Mouse (Mus musculus): ENCODE data around the gene E130116L18Rik. TPM values are rescaled to one million over a fixed set of nuclear protein-coding genes. Genes with fewer than 3 reads are reported as not detected.
"Not testable (repeated sequence)": the region's sequence is repeated elsewhere in the genome, so short reads cannot be mapped to it uniquely, and the experiment has no call there.

The E130116L18Rik gene
- polyA plus RNA-seq, 1 experiment = not detected

- peaks cover 22% of the 10 kb centered on the region; the same call in 1 of the 2 replicates for H3K4me1 ChIP-seq (ENCODE audit: control insufficient read depth, insufficient read depth, low read length)
- 41% methylated on average over 8 of the region's 8 CpGs for WGBS
- peak; percentile 52 for DNase-seq
- peak overlapping the region; percentile 17; the same call in 1 of the 2 replicates for H3K4me3 ChIP-seq (ENCODE audit: insufficient read depth, low read depth, low read length)
- H3K36me3 ChIP-seq (ENCODE audit: control insufficient read depth, insufficient read depth, low read length) = peaks cover 36% of the 10 kb centered on the region
- H3K27ac ChIP-seq (ENCODE audit: insufficient read depth, low read depth, low read length) = peak overlapping the region; percentile 91
- no peak for TF ChIP-seq CTCF (conservative IDR thresholded peaks at IDR 0.05; ENCODE audit: insufficient read depth, insufficient read length, low read depth, low read length)
- TF ChIP-seq POLR2A (IDR thresholded peaks at IDR 0.05; ENCODE audit: low read depth, low read length) = no peak
- H3K27me3 ChIP-seq (replicated peaks; ENCODE audit: control insufficient read depth, insufficient read depth, low read length) = no peaks in the 10 kb centered on the region
Observed at GRCm38 (mm10) chr5:25252825-25253544, 30.0 kb upstream of the E130116L18Rik start.

- peak; percentile 93 for DNase-seq
- Histone ChIP-seq H3K4me1 (ENCODE audit: control insufficient read depth, insufficient read depth, low read length) (peaks cover 22% of the 10 kb centered on the region; the same call in 1 of the 2 replicates), H3K36me3 (ENCODE audit: control insufficient read depth, insufficient read depth, low read length) (peaks cover 36% of the 10 kb centered on the region), H3K4me3 (ENCODE audit: insufficient read depth, low read depth, low read length) (no peak overlapping the region), H3K27ac (ENCODE audit: insufficient read depth, low read depth, low read length) (peak overlapping the region; percentile 87), H3K27me3 (replicated peaks; ENCODE audit: control insufficient read depth, insufficient read depth, low read length) (no peaks in the 10 kb centered on the region)
- WGBS = 19% methylated on average over 2 of the region's 2 CpGs
- TF ChIP-seq POLR2A (IDR thresholded peaks at IDR 0.05; ENCODE audit: low read depth, low read length) = no peak
- TF ChIP-seq CTCF (conservative IDR thresholded peaks at IDR 0.05; ENCODE audit: insufficient read depth, insufficient read length, low read depth, low read length) = no peak
Observed at GRCm38 (mm10) chr5:25252423-25252822, 29.5 kb upstream of the E130116L18Rik start.

- Histone ChIP-seq H3K27ac (ENCODE audit: insufficient read depth, low read depth, low read length) (peak overlapping the region; percentile 99), H3K36me3 (ENCODE audit: control insufficient read depth, insufficient read depth, low read length) (peaks cover 19% of the 10 kb centered on the region), H3K4me3 (ENCODE audit: insufficient read depth, low read depth, low read length) (peak overlapping the region; percentile 57; the same call in 1 of the 2 replicates), H3K4me1 (ENCODE audit: control insufficient read depth, insufficient read depth, low read length) (peaks cover 14% of the 10 kb centered on the region; the same call in 1 of the 2 replicates), H3K27me3 (replicated peaks; ENCODE audit: control insufficient read depth, insufficient read depth, low read length) (no peaks in the 10 kb centered on the region)
- 26% methylated on average over 3 of the region's 3 CpGs for WGBS
- peak; percentile 88 for DNase-seq
- TF ChIP-seq CTCF (conservative IDR thresholded peaks at IDR 0.05; ENCODE audit: insufficient read depth, insufficient read length, low read depth, low read length) = no peak
- TF ChIP-seq POLR2A (IDR thresholded peaks at IDR 0.05; ENCODE audit: low read depth, low read length) = no peak
Observed at GRCm38 (mm10) chr5:25247036-25247435, 24.1 kb upstream of the E130116L18Rik start.

GRCm38 (mm10) chr5:25246473-25246865 lies 23.5 kb upstream of the E130116L18Rik start:
- 27% methylated on average over 1 of the region's 1 CpGs for WGBS
- Histone ChIP-seq H3K27ac (ENCODE audit: insufficient read depth, low read depth, low read length) (peak overlapping the region; percentile 97), H3K4me1 (ENCODE audit: control insufficient read depth, insufficient read depth, low read length) (peaks cover 12% of the 10 kb centered on the region; the same call in 1 of the 2 replicates), H3K36me3 (ENCODE audit: control insufficient read depth, insufficient read depth, low read length) (peaks cover 14% of the 10 kb centered on the region), H3K4me3 (ENCODE audit: insufficient read depth, low read depth, low read length) (no peak overlapping the region), H3K27me3 (replicated peaks; ENCODE audit: control insufficient read depth, insufficient read depth, low read length) (no peaks in the 10 kb centered on the region)
- DNase-seq = peak; percentile 75
- TF ChIP-seq CTCF (conservative IDR thresholded peaks at IDR 0.05; ENCODE audit: insufficient read depth, insufficient read length, low read depth, low read length) (no peak), POLR2A (IDR thresholded peaks at IDR 0.05; ENCODE audit: low read depth, low read length) (no peak)

GRCm38 (mm10) chr5:25245806-25246472 lies 23.0 kb upstream of the E130116L18Rik start:
- Histone ChIP-seq H3K4me1 (ENCODE audit: control insufficient read depth, insufficient read depth, low read length) (peaks cover 12% of the 10 kb centered on the region; the same call in 1 of the 2 replicates), H3K27ac (ENCODE audit: insufficient read depth, low read depth, low read length) (peak overlapping the region; percentile 97), H3K27me3 (replicated peaks; ENCODE audit: control insufficient read depth, insufficient read depth, low read length) (no peaks in the 10 kb centered on the region), H3K36me3 (ENCODE audit: control insufficient read depth, insufficient read depth, low read length) (peaks cover 9% of the 10 kb centered on the region), H3K4me3 (ENCODE audit: insufficient read depth, low read depth, low read length) (no peak overlapping the region)
- WGBS = 34% methylated on average over 10 of the region's 10 CpGs
- TF ChIP-seq POLR2A (IDR thresholded peaks at IDR 0.05; ENCODE audit: low read depth, low read length) = no peak
- DNase-seq = peak; percentile 67

- DNase-seq = peak; percentile 75
- TF ChIP-seq POLR2A (IDR thresholded peaks at IDR 0.05; ENCODE audit: low read depth, low read length) = no peak
- TF ChIP-seq CTCF (conservative IDR thresholded peaks at IDR 0.05; ENCODE audit: insufficient read depth, insufficient read length, low read depth, low read length) = no peak
- peaks cover 12% of the 10 kb centered on the region; the same call in 1 of the 2 replicates for H3K4me1 ChIP-seq (ENCODE audit: control insufficient read depth, insufficient read depth, low read length)
- no peak overlapping the region for H3K4me3 ChIP-seq (ENCODE audit: insufficient read depth, low read depth, low read length)
- WGBS = 65% methylated on average over 6 of the region's 6 CpGs
- no peaks in the 10 kb centered on the region for H3K27me3 ChIP-seq (replicated peaks; ENCODE audit: control insufficient read depth, insufficient read depth, low read length)
- 0 out of 2 replicates have a peak overlapping the region, but pooled peaks have one; percentile 18 for H3K27ac ChIP-seq (ENCODE audit: insufficient read depth, low read depth, low read length)
- H3K36me3 ChIP-seq (ENCODE audit: control insufficient read depth, insufficient read depth, low read length) = peaks cover 2% of the 10 kb centered on the region; the same call in 1 of the 2 replicates
Observed at GRCm38 (mm10) chr5:25243101-25243500, 20.1 kb upstream of the E130116L18Rik start.

- H3K36me3 ChIP-seq (ENCODE audit: control insufficient read depth, insufficient read depth, low read length); H3K27me3 ChIP-seq (replicated peaks; ENCODE audit: control insufficient read depth, insufficient read depth, low read length); H3K4me3 ChIP-seq (ENCODE audit: insufficient read depth, low read depth, low read length): not testable (repeated sequence)
- 64% methylated on average over 1 of the region's 1 CpGs for WGBS
- Histone ChIP-seq H3K27ac (ENCODE audit: insufficient read depth, low read depth, low read length) (peak overlapping the region; percentile 79), H3K4me1 (ENCODE audit: control insufficient read depth, insufficient read depth, low read length) (peaks cover 18% of the 10 kb centered on the region; the same call in 1 of the 2 replicates)
- DNase-seq = peak; percentile 76
Observed at GRCm38 (mm10) chr5:25224377-25224776, 1.4 kb upstream of the E130116L18Rik start.

All from kidney, adult 2 months (tissue).